Mouse (Mus musculus) regulatory T cell (primary cell): ENCODE data around the gene Tlx2.

Source experiments
- in situ Hi-C: fragments of 300-600 bp; cut with MboI, MseI; formaldehyde crosslinking; loops from one replicate; pipeline ENCODE4 v1.15.1; 2025; ENCODE audit warnings: high pct_unique_total_duplicates

Gene Tlx2

DNA sequence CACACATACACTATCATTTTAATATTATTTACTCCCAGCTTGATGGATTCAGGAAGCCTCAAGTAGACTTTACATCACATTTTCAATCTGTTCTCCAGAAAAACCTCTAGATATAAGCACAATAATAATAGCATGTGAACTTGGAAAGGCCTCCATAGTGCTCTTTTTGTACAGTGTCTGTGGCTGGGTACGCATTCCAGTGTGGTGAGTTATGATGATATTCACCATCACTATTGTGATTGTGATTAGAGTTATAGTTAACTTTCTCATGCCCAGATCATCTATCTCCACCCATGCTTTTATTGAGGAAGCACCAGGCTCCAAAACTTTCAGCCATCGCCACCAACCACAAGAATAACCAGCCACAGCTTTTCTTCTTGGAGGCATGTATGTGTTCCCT lies 46.3 kb downstream of the Tlx2 start:
- in situ Hi-C loops: no loop called here

DNA sequence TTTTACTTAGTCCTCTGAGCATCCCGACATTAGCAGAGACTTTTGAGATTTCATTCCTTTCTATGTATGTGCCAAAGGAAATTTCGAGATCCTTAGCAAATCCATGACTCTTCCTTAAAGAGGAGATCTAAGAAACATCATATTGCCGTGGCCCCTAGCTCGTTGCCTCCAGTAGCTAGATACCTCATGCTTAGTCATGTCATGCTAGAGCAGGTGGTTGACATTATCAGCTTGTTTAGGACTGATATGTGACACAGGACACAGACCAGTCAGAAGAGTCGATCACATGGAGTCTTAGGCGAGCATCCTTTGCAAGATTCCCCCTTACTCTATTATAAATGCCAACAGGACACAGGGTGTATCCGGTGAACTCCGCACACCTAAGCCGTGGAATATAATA lies 47.1 kb downstream of the Tlx2 start:
- in situ Hi-C loops: no loop called here

DNA sequence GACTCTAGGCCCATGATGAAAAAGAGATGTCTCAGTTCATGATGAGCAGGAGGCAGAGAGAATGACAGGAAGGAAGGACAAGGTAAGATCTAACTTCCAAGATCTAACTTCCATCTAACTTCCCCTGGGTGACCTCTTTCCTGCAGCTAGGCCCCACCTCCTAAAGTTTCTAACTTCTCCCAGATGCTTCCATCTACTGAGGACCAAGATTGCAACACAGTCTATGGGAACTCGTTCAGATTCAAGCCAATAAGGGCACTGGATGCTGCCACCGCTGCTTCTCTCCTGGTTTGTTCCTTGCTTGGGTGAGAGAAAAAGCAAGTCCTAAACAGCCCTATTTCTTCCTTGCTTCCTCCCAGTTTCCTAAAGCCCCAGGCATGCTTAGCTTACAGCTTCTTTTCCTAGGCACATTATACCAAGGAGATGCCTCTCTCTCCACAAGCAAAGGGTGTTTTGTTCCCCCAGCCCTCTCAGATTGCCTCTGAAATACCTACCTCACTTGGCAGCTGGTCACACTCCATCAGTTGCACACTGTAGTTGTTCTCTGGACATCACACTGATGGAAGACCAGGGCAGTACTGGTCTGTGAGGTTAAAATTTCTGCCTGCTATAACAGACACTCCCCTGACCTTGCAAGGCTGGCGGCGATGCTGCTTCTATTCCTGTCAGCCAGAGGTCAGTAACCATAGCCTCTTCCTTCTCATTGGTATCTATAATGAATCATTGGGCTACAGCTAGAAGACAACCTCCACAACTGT lies 49.1 kb downstream of the Tlx2 start:
- in situ Hi-C loops: no loop called here

DNA sequence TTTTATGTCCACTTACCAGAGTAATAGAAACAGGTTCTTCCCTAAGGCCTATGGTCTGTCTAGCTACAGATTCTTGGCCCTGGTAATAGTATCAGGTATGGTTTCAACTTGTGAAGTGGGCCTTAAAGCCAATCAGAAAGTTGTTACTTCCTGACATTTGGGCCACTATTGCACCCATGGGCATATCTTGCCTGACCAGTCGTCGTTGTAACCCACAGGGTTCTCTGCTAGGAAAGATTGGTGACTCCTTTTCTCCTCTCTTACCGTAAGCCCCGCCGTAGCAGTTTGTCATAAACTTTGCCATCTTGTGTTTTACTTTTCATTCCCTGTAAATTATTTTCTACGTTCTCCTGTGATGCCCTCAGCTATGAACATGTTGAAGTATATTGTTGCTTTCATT lies 50.0 kb downstream of the Tlx2 start:
- in situ Hi-C loops: no loop called here

DNA sequence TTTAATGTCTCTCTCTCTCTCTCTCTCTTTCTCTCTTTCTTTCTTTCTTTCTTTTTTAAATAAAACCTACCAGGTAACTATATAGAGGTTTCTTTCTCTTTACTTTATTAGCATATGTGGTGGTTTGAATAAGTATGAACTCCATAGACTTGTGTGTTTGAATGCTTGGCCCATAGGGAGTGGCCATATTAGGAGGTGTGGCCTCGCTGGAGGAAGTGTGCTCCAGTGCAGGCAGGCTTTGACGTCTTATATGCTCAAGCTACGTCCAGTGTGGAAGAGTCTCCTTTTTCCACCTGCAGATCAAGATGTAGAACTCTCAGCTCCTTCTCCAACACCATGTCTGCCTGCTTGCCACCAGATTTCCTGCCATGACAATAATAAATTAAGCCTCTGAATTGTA lies 51.0 kb downstream of the Tlx2 start:
- in situ Hi-C loops: no loop called here
